Mouse (Mus musculus): Measurements from ENCODE around the gene Bcl9.

Gene Bcl9

GRCm38 (mm10) chr3:97172632-97173031 lies 125.1 kb downstream of the Bcl9 start:
- DNase-seq (ENCODE audit: low spot score), result no peak

GRCm38 (mm10) chr3:97172231-97172630 lies 125.5 kb downstream of the Bcl9 start:
- DNase-seq (ENCODE audit: low spot score), result no peak

- no peak for DNase-seq (ENCODE audit: low spot score)
Observed at GRCm38 (mm10) chr3:97171531-97171930, 126.2 kb downstream of the Bcl9 start.

- DNase-seq (ENCODE audit: low spot score), result no peak
Observed at GRCm38 (mm10) chr3:97167126-97167525, 130.6 kb downstream of the Bcl9 start.

GRCm38 (mm10) chr3:97164477-97164876 lies 133.2 kb downstream of the Bcl9 start:
- DNase-seq (ENCODE audit: low spot score), result no peak

GRCm38 (mm10) chr3:97161773-97162172 lies 135.9 kb downstream of the Bcl9 start:
- no peak for DNase-seq (ENCODE audit: low spot score)

- DNase-seq (ENCODE audit: low spot score), result peak; percentile 13
Observed at GRCm38 (mm10) chr3:97160908-97161307, 136.8 kb downstream of the Bcl9 start.

- no peak for DNase-seq (ENCODE audit: low spot score)
Observed at GRCm38 (mm10) chr3:97159986-97160385, 137.7 kb downstream of the Bcl9 start.

GRCm38 (mm10) chr3:97159509-97159850 lies 138.2 kb downstream of the Bcl9 start:
- no peak for DNase-seq (ENCODE audit: low spot score)

- peak; percentile 90 for DNase-seq (ENCODE audit: low spot score)
Observed at GRCm38 (mm10) chr3:97158611-97159508, 138.9 kb downstream of the Bcl9 start, which contains the start of gene Acp6. Acp6 (plus strand) TSS chr3:97158777.

- peak; percentile 65 for DNase-seq (ENCODE audit: low spot score)
Observed at GRCm38 (mm10) chr3:97157958-97158599, 139.6 kb downstream of the Bcl9 start.

- DNase-seq (ENCODE audit: low spot score), result no peak
Observed at GRCm38 (mm10) chr3:97157308-97157707, 140.4 kb downstream of the Bcl9 start.

GRCm38 (mm10) chr3:97156431-97156830 lies 141.3 kb downstream of the Bcl9 start:
- no peak for DNase-seq (ENCODE audit: low spot score)

Measured in ovary, adult 18-20 months (tissue).